Mouse (Mus musculus) adrenal gland, adult 18-20 months (tissue): ENCODE results near the gene Rabggta. TPM values are rescaled to one million over a fixed set of nuclear protein-coding genes. Genes with fewer than 3 reads are reported as not detected.

Experiments
- DNase-seq, 2 experiments: peaks; one replicate each; pipeline ENCODE4 v3.0.0; 2021 to 2022; ENCODE audit warnings: low spot score in 2 of 2
- long read RNA-seq, 2 experiments: library from polyadenylated mRNA; stranded (forward); transcript quantifications; one replicate each; pipeline ENCODE4 v2.0.0; 2021
- total RNA-seq, 2 experiments: library from RNA; stranded (reverse); gene quantifications; 1 replicate in 1 of 2; 2 replicates in 1 of 2; pipeline ENCODE4 v1.2.3; 2021

The Rabggta gene
- 10 to 100 TPM; 15.9 to 20.0 TPM for total RNA-seq
- long read RNA-seq, experiment 1, transcript Rabggta-202 (17 exons, 1,886 nt) = major isoform, 12 of 20 reads
- long read RNA-seq, experiment 1, partial matches to known transcripts = 2 of 20 reads
- long read RNA-seq, experiment 1, other reads (novel, unspliced or antisense) = 5 of 20 reads
- long read RNA-seq, experiment 2, transcript Rabggta-202 (17 exons, 1,886 nt) = major isoform, 35 of 49 reads
- long read RNA-seq, experiment 2, partial matches to known transcripts = 7 of 49 reads
- long read RNA-seq, experiment 2, other reads (novel, unspliced or antisense) = 2 of 49 reads

DNA sequence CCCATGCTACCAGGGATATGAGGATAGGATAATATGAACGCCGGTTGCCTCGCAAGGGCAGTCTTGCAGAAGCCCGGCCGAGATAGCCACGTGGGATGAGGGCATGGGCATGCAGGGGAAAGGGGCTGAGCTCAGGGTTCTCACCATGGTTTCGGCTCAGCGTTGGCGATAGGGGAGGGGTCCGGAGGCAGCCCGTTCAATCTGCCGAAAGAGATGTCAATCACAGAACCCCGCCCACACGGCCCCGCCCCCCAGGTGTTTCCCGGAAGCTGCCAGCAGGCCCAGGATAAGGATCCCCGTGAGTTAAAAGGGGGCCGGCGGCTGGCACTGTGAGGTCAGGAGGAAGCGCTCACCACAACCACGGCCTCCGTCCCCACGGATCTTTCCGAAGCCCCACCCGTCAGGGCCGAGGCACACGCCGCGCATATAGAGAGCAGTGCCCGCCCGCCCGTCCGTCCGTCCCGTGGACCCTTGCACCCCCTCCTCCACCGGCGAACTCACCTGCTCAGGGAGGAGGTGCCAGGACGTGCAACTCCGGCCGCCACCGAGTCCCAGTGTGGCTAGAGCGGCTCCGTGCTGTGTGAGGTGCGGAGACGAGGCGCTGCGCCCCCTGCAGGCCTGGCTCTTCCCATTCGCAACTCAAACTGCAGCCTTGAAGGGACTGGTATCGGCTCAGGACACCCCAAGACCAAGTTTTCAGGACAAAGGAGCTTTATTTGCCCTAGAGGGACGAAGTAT lies at the start of gene Rabggta:
TSS of gene Rabggta (minus strand) at position 564 of the 738 bp plus-strand sequence.
- DNase-seq = peak; percentile 87 to 92

DNA sequence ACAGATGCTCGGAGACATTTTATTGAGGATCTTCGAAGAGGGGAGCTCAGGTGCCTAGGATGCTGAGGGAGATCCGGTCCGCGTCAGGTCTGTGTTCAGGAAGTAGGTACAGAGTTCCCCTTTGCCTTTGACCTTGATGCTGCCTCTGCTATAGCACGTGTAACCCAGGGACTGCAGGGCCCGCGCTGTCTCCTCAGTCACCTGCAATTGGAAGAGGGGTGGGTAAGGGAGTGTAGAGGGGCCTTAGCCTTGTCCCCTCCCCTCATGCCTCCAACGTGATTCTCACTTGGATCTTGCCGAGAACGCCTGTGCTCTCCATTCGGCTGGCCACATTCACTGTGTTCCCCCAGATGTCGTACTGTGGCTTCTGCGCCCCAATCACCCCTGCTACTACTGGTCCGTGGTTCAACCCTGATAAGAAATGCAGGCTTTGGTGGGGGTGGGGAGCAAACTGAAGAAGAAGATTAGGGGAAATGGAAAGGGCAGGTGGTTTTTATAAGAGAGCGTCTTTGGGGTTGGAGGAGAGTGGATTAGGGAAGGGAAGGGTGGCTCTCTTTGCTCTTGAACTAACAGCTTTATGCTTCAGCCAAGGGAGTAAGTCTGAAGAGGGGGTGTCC lies 47.1 kb upstream of the Rabggta start:
- DNase-seq = no peak

DNA sequence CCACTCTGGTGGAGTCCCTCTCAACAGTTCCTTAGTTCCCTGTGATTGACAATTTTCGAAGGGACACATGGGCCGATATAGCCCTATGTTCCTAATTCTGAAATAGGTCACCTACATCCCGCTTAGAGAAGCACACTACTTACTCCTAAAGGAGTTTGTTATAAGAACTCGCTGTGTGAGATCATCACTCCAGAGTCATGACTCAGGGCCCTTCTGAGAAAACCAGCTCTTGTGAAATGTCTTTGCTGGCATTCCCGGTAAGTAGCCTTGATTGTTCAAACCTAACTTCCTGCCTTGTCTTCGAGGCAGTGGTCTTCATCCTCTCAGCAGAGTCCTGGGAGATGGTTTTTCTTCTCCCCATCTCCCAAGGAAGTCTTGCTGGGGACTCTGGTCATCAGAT lies 46.5 kb upstream of the Rabggta start:
- DNase-seq = no peak

DNA sequence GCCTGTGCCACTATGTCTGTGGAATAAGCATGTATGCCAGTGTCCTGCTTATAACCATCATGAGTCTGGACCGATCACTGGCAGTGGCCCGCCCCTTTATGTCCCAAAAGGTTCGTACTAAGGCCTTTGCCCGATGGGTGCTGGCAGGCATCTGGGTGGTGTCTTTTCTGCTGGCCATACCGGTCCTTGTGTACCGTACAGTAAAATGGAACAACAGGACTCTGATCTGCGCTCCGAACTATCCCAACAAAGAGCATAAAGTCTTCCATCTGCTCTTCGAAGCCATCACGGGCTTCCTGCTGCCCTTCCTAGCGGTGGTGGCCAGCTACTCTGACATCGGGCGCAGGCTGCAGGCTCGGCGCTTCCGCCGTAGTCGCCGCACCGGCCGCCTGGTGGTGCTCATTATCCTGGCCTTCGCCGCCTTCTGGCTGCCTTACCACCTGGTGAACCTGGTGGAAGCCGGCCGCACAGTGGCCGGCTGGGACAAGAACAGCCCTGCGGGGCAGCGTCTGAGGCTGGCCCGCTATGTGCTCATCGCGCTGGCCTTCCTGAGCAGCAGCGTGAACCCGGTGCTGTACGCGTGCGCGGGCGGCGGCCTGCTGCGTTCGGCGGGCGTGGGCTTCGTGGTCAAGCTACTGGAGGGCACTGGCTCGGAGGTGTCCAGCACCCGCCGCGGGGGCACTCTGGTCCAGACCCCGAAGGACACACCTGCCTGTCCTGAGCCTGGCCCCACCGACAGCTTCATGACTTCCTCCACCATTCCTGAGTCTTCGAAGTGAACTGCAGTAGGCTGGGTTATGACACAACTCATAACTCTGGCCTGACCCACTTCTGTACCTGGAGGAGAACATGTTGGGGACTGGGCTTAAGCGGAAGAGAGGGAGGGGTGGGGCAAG lies 45.7 kb upstream of the Rabggta start:
- peak; percentile 46 to 51 for DNase-seq

DNA sequence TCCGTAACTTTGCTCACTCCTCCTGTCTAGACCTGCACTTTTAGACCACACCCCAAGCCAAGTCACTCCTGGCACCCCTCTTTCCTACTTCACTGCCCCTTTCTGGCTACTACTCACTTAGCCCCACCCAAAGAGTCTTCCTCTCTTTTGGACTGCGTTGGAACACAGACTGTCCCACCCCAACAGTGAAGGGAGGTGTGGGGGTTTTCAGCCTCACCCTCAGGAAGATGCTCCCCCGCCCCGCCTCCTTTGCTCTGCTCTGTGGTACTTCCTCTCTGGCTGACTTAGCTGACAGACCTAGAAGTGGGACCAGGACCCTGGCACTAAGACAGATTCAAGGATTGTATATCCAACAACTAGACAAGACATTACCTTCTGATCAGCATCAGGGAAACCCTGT lies 43.6 kb upstream of the Rabggta start, which contains the start of gene Ltb4r1:
TSS of gene Ltb4r1 (plus strand) at position 267 of the 400 bp plus-strand sequence.
- no peak for DNase-seq

DNA sequence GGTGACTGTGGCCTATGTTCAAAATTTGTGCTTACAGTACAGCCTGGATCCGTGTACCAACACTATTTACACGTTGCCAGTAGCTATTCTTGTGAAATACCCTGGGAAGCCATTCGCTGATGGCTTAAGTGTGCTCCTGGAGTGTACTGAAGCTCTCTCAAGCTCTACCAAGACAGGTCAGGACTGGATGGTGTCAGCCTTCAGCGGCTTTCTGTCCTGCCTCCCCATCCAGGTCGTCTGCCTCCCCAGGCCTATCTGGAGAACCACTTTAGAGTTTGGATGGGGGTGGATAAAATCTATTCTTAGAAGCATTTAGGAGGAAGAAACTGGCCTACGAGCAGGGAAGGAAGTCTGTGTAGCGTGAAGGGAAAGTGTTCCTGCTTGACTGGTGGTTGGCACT lies 41.1 kb upstream of the Rabggta start:
- DNase-seq = no peak

DNA sequence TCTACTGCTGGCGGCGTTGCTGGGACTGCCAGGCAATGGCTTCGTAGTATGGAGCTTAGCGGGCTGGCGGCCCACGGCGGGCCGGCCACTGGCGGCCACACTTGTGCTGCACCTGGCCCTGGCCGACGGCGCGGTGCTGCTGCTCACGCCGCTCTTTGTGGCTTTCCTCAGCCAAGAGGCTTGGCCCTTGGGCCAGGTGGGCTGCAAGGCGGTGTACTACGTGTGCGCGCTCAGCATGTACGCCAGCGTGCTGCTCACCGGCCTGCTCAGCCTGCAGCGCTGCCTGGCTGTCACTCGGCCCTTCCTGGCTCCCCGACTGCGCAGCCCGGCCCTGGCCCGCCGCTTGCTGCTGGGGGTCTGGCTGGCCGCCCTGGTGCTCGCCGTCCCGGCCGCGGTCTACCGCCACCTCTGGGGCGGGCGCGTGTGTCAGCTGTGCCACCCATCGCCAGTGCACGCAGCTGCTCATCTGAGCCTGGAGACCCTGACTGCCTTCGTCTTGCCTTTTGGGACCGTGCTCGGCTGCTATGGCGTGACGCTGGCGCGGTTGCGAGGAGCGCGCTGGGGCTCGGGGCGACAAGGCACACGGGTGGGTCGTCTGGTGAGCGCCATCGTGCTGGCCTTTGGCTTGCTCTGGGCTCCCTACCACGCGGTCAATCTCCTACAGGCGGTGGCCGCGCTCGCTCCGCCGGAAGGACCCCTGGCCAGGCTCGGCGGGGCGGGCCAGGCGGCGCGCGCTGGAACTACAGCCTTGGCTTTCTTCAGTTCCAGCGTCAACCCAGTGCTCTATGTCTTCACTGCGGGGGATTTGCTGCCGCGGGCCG lies 40.1 kb upstream of the Rabggta start:
- DNase-seq = peak; percentile 42 to 45

DNA sequence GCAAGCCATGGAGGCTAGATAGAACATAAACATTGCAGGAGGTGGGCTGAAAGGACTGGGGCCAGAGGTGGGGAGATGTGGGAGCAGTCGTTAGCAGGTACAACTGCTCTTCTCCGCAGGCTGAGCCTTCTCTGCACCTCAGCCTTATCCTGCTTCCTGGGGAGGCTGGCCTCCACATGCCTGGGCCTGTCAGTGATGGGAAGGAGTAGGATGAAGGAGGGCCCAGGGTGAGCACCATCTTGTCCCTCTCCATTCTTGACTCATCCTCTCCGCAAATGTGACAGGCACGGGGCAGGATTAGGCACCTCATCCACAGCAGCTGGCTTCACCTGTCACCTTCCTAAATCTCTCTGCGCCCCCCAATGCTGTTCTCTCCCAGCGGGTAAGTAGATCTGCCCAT lies 39.1 kb upstream of the Rabggta start, which contains the start of gene Ltb4r2:
TSS of gene Ltb4r2 (plus strand) at position 266 of the 400 bp plus-strand sequence.
- no peak for DNase-seq

DNA sequence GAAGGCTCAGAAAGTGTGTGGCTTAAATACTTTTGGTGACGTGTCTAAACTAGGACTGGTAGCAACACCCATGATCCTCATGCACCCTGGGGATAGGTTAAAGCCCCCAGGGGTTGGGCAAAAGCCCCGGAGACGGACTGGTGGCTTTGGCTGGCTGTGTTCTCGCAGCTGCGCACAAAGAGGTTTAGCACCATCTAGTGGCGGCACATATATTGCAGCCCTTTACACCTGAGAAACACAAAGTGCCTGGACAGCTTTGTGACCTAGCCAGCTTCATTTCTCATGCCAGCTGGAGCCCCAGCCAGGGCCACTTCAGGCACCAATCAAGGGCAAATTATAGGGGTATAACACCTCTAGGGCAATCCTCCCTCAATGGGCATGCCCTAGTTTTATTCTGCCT lies 38.1 kb upstream of the Rabggta start:
- peak; percentile 81 to 82 for DNase-seq

DNA sequence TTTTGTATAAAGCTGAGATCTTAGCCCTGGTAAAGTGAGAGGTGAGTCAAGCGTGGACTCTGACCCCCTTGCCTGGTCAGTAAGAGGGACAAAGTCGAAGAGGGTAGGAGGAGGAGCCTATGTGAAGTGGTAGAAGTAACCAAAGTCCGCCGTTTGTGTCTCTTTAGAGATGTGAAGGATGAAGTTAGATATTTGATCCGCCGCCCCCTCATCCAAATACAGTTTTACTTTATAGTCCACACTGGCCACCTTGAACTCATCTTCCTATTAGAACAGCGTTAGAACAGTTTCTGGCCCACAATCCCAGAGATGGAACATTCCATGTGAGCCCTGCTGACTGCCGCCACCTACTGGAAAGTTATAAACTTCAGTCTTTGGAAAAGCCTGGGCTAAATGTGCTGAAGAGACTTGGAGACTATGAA lies 36.3 kb upstream of the Rabggta start, which contains the start of gene Cideb:
TSS of gene Cideb (minus strand) at position 96 of the 422 bp plus-strand sequence.
- peak in 1 of 2 experiments; percentile 19 for DNase-seq

DNA sequence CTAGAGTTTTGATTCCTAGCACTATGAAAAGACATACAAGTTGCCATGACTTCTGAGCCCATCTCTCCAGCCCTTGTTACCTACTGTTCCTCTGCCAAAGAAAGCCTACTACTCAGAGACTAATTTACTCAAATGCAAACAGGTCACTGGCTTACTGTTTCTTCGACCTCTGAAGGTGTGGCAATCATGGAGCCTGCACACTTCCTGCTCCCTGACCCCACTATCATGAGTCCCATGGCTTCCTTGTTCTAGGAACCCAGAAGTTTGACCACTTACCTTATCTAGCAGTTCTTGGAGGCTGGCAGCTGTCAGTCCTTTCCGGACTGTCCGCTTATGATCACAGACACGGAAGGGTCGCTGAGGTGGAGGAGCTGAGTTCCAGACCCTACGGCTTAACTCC lies 35.5 kb upstream of the Rabggta start:
- no peak for DNase-seq

DNA sequence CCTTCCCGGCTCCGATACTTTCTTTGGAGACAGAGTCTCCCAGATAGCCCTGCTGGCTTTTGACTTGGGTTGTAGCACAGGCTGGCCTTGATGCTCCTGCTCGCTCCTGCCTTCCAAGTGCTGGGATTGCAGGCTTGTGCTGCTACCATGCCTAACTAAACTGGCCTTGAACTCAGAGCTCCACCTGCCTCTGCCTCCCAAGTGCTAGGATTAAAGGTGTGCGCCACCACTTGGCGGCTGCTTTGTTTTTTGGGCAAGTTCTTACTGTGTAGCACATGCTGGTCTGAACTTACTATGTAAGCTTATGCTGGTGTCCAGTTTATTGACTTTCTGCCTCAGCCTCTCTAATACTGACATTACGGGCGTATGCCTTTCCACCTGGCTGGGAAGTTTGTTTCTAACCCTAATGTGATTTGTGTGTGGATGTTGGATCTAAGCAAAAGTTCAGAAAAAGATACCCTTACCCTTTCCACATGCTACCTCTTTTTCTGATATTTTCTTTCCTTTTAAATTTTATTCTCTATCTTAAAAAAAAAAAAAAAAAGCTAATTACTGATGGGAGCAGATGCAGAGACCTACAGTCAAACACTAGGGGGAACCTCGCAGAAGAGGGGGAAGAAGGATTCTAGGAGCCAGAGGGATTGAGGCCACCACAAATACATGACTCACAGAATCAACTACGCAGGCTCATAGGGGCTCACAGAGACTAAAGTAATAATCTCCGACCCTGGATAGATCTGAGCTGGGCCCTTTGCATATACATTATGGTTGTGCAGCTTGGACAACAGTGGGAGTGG lies 25.2 kb upstream of the Rabggta start:
- no peak for DNase-seq

DNA sequence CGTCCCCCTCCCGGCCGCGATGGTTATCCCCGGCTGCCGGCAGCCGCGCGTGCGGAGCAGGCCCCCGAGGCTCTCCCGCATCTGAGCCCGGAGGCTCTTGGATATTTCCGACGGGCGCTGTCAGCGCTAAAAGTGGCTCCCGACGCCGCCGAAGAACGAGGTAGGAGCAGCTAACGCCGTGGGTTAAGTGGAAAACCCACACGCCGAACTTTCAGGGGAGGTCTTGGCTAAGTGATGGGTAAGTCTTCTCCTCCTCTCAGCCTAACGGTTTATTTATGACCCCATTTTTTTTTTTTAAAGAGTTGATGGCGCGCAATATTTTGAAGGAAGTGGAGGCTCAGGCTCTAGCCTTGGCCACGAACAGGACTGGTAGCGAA lies 23.8 kb upstream of the Rabggta start:
- DNase-seq = no peak

DNA sequence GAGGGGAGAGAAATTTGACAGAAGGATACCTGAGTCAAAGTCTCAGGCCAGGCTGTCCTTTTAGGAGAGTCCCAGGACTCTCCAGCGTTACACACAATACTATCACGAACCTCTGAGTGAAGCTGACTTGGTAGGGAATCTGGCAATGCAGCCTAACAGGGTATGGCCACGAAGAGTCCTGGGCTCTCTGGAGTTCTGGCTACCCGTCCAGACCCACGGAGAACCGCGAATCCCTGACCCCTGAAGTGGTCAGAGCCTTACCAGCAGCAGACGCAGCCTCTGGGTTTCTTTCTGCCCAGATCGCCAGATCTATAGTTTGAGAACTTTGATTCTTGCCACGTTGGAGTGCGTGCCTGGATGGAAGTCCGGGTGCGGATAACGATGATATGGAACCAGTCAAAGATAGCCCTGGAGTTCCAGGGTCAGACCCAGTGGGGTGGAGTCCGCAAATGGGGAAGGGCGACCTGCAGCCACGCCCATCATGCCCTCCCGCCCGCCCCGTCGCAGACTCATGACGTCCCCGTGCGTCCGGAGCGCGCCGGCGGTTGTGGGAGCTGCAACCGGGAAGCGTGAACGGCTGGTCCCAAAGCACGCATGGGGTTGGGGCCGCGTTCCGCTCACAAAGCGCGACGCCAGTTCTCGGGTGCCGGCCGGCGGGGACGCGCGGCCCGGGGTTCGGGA lies 23.3 kb upstream of the Rabggta start, which contains the start of the genes Dhrs1 and Nop9:
TSS of gene Dhrs1 (minus strand) at position 511 of the 681 bp plus-strand sequence.
TSS of gene Nop9 (plus strand) at position 514 of the 681 bp plus-strand sequence.
- peak; percentile 87 to 88 for DNase-seq

DNA sequence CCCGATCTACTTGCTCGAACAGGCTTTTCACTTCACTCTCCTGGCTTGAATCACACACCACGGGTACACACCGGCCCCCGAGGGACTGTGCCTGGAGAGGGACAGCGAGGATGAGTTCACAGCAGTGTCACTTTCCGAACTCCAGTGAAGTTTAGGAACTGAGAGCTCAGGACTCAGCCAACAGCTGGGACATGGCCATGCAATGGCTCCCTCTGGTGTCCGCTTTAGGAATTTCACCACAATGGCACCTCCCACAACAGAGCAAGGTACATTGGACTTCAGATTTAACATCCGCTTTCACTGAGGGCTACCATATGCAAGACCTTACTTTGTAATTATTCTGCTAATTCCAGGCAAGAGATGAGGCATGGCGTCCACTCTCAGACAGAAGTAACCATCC lies 21.6 kb upstream of the Rabggta start:
- DNase-seq = peak; percentile 87 to 91

DNA sequence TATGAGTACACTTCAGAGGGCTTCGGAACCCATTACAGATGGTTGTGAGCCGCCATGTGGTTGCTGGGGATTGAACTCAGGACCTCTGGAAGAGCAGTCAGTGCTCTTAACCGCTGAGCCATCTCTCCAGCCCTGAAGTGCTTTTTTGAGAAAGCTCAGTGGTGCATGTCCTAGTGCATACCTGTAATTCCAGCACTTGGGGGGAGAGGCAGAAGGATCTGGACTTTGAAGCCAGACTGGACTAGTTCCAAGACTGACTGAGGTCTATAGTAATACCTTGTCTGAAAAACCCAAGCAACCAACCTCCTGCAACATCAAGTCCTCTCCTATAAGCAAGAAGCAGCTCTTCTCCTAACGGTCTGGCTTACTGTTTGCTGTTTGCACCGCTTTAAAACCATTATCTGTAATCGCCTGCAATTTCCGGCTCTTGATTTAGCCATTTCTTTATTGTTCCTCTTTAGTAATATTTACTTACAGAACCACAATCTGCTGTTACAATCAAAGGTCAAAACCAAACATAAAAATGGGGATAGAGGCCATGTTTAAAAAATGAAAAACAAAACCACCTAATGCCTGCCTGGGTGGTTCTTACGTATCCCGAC lies 15.1 kb upstream of the Rabggta start:
- no peak for DNase-seq

DNA sequence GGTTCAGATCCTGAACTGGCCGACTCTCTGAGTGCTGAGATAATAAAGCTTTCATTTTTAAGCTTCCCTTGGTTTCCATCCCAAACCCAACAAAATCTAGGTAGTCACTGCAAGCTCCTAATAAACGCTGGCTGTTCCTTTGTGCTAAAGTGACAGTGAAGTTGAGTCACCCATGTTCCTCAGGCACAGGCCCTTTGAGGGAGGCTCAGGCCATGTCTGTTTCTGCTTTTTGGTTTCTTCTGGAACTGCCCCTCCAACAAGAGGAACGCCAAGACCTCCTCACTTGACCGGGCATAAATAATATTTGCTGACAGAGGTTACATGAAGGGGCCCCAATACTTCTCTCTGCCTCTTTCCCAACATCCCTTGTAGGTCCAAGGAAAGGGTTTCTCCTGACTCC lies 13.7 kb upstream of the Rabggta start:
- DNase-seq = no peak

DNA sequence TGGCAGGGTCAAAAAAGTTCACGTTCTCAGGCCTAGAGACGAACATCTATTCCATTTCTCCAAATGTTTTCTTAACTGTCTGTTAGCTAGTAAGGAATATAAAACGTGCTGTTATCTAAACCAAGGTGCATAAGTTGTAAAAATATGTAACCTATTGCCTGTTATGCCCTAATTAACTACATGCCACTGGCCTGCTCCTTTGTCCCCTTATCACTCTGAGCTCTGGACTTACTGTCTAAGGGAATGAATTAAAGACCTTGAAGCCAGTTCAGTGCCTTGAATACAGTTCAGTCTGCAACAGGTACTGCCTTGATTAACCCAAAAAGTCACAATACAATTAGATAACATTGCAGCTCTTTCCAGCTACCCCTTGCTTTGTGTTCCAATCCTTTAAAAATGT lies 13.3 kb upstream of the Rabggta start:
- no peak for DNase-seq
